Mouse (Mus musculus): ENCODE measurements around the gene Gm45717. TPM values are rescaled to one million over a fixed set of nuclear protein-coding genes. Genes with fewer than 3 reads are reported as not detected.

Gene Gm45717
- total RNA-seq, 2 experiments from 2014 or later = not detected

DNA sequence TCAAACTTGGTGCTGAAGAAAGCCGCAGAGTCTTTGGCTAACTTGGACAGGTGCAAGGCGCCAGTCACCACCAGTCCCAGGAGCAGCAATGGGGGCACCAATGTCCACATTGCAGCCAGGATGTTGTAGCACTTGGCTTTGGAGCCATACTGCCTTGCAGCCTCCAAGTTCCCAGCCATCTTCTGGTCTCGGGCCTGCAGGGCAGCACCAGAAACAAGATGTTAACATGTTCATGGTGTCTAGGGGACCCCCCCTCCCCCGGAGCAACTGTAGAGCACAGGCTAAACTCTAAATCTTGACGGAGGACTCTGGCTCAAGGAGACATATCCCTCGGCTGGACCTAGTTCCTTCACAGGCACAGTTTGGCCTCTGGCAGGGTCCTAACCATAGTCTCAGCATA is 6.5 kb downstream of the Gm45717 start:
- no peak for DNase-seq (ENCODE audit: low spot score in 2 of 2)
- intact Hi-C loops (cut with DNase I) = no loop called here

DNA sequence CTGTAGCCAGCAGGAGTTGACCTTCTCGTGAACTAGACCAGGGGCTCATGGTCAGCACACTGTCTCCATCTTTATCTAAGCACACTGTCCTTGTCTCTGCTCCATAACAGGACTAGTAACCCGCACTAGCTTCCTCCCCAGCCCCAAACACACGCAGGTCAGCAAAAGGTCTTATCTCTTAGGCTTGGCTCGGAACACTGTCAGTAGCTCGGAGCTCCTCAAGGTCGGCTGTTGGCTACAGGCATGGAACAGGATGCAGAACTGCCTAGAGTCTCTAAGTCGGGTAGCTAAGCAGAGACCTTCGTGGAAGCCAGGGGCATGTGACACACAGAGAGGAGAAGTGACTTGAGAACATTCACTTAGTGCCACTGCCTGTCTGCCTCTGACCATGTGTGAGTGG is 7.6 kb downstream of the Gm45717 start:
- no peak for DNase-seq (ENCODE audit: low spot score in 2 of 2)

DNA sequence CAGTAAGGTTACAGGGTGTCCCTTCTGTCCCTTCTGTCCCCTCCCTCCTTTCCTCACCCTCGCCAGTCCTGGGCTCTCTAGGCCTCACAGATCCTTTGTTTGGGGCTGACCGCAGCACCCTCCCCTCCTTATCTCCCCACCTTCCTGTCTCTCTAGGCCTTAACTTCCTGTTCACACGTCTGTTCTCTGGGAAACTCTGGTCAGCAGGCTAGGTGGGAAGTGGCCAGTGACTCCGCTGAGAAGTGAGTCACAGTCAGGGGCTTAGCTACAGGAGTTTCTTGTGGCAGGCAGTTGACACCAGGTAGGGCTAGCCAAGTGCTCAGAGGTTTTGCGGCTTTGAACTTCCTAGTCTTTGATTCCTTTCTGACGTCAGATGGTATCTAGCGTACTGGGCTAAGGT is 8.8 kb downstream of the Gm45717 start:
- intact Hi-C loops (cut with DNase I) = no loop called here
- no peak for DNase-seq (ENCODE audit: low spot score in 2 of 2)

More for the DNA sequence above, 7.6 kb downstream of the Gm45717 start:
- intact Hi-C loops (cut with DNase I) = no loop called here

DNA sequence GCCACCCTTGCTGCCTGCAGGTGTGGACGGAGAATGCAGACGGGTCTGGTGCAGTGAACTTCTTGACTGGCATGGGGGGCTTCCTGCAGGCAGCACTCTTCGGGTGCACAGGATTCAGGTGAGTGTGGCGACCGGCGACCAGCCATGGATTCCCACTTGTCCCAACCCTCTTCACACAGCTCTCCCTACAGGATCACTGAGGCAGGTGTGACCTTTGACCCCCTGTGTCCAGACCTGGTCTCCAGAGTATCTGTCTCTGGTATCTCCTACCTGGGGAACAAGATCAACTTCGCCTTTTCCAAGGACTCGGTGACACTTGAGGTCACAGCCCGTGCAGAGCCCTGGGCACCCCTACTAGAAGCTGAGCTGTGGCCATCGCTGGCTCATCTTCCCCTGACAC is 9.4 kb downstream of the Gm45717 start:
- no peak for DNase-seq (ENCODE audit: low spot score in 2 of 2)
- intact Hi-C loops (cut with DNase I) = no loop called here

DNA sequence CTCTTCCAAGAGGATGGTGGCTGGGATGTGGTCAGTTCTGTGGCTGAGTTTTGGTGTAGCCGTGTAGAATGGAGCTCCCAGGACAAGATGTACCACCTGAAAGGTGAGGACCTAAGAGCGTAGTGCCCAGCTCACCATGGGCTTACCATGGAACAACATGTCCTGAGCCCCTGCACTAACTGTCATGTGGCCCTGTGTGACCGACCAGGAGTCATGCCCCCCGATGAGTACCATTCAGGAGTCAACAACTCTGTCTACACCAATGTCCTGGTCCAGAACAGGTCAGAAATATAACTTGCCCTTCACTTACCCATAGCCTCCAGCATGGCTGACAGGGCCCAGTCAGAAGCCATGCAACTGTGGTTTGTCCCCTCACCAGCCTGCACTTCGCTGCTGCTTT is 10.5 kb downstream of the Gm45717 start:
- no peak for DNase-seq (ENCODE audit: low spot score in 2 of 2)
- intact Hi-C loops (cut with DNase I) = no loop called here

DNA sequence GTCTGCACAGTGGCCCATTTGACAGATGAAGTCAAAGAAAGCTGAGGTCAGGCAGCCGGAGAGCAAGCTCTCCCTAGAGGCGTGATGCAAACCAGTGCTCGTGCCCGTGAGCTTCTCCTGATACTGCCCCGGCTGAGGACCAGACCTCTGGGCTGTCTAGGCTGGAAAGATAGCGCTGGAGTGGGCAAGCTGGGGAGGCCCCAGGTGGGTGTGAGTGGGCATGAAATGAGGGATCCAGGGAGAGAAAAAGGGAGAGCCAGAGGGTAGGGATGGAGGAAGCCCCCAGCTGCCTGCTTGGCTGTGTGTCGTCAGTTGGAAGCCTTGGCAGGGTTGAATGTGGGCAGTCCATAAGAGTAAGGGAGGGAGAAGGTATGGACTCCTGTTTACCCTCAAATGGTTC is 11.5 kb downstream of the Gm45717 start:
- intact Hi-C loops (cut with DNase I) = no loop called here

DNA sequence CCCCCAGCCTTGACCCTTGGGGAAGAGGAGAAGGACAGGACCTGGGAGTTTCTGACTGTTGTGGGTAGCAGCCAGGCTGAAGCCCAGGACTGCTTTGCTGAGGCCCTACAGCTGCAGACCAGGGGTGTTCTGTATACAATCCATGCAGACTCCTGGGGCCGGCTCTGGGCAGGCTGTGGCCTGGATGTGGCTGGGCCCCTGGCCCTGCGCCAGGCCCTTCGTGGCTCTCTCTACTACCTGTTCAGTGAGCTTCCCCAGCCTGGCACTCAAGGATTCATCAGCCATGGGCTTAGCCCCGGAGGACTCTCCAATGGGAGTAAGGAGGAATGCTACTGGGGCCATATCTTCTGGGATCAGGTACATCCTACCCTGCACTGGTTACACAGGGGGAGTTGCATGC is 12.4 kb downstream of the Gm45717 start:
- no peak for DNase-seq (ENCODE audit: low spot score in 2 of 2)
- intact Hi-C loops (cut with DNase I) = no loop called here

More for the DNA sequence above, 11.5 kb downstream of the Gm45717 start:
- DNase-seq (ENCODE audit: low spot score in 2 of 2) = no peak

DNA sequence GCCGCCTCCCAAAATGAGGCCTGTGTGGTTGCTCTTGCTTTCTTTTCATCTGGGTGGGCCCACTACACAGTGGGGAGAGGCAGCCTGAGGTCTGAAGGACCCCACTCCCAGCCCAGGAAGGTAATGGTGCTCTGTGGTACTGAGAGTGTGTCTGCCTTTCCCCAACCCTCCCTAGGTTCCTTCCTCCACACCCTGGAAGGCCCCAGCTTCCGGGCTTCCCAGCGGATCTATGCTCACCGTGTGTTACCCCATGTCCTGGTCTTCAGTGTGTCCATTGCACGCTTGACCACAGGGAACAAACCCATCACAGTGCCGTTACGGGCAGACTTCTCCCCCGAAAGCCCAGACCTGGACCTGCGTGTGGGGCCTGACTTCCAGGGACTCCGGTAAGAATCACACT is 12.9 kb downstream of the Gm45717 start:
- no peak for DNase-seq (ENCODE audit: low spot score in 2 of 2)
- intact Hi-C loops (cut with DNase I) = no loop called here

DNA sequence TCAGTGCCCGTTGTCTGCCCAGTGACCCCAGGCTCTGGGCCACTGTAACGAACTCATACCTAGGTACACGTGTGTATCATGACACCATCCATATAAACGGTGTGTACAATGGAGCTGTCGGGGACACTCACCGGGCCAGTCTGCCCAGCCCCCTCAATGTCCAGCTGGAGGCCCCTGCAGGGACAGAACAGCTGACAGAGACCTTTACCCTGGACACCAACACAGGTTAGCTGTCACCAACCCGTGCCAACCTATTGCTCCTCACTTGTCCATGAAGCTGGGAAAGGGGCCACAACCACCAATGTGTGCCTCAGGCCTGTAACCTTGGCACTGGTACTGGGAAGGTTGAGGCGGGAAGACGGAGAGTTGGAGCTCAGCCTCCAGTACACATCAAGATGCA is 13.4 kb downstream of the Gm45717 start:
- no peak for DNase-seq (ENCODE audit: low spot score in 2 of 2)
- intact Hi-C loops (cut with DNase I) = no loop called here

DNA sequence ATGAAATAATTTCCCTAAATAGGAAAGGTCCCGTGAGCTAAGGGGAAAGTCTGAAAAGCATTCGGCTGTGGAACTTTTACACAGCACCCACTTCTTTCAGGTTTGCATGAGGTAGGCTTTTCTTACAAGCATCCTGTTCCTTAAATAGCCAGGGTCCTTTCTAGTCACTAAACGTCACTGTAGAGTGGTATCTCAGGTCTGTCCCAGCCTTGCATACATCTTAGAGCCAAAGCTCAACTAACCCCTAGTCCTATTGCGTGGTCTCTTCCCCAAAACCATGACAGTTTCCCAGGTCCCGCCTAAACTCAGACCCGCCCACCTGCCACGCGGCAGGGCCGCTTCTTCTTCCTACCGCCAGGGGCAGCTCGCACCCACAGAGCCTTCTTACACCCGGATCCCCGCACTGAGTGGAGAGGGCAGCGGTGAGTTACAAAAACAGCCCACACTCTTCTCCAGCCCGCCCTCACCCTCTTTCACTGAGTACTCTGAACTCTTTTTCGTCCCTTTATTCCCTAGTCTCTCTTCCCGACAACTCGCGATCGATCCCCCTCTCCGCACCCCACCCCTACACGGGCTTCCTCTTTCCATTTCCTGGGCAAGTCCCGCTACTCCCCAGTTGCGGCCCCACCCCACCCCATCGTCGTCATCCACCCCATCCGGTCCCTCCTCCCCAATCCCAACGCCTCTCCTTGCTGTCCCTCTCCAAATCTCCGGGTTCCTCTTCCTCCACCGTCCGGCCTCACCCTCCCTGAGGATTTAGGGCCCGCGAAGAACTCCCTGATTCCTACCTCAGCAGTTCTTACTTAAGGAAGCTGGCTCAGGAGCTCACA is 14.3 kb downstream of the Gm45717 start, which contains the start of gene Pgghg:
Gene Pgghg (plus strand): TSS at position 170 of the 830 bp plus-strand sequence.
- intact Hi-C loops (cut with DNase I) = no loop called here

DNA sequence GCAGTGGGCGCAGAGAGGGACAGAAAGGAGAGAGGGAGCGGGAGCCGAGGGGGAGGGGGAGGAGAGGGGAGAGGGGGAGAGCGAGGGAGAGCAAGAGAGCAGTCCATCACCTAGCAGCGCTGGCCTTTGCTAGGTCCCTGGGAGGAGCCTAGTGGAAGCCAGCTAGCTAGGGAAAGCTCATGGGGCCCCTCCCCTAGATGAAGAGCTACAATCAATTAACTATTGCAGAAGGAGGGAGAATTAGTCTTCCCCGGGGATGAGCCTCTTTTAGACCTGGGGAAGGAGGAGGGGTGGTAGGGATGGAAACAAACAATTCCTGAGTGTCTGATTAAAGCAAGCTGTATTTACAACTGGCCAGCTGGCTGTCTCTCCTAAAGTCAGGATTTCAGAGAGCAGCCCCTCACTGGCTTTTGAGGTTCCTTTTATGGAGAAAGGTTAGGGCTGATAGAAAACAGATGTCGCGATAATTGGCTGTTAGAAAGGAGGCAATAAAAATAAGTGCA is 16.0 kb downstream of the Gm45717 start:
- intact Hi-C loops (cut with DNase I) = no loop called here
- no peak for DNase-seq (ENCODE audit: low spot score in 2 of 2)

More for the DNA sequence above, 14.3 kb downstream of the Gm45717 start, which contains the start of gene Pgghg:
- peak; percentile 54 to 59 for DNase-seq (ENCODE audit: low spot score in 2 of 2)

DNA sequence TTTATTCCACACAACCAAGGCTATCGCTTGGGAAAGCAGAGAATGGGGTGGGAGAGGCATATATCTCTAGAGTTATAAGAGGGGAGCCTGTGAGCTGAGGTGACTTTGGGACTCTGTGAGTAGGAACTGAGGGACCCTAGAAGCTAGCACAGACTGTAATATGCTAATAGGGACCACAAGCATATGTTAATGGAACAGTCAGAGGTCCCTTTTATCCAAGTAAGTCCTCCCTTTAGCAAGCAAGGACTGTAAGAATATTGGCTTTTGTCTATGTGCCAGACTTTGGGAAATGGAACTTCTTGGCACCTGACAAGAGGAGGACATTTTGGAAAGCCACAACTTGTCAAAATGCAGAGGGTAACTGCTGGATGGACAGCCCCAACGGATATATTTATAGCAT is 16.8 kb downstream of the Gm45717 start:
- no peak for DNase-seq (ENCODE audit: low spot score in 2 of 2)
- intact Hi-C loops (cut with DNase I) = no loop called here

DNA sequence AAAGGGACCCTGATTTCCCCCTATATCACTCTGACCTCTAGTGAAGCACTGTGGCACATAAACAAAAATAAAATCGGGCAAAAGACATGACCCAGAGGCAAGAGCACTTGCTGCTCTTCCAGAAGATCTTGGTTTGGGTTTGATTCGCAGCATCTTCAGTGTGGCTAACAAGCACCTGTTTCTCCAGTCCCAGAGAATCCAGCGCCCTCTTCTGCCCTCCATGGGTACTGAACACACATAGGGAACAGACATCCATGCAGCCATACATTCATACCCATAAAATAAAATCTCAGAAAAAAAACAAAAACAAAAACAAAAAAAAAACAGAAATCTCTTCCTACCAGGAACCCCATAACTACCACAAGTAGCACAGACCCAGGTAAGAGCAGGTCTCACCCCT is 17.3 kb downstream of the Gm45717 start:
- intact Hi-C loops (cut with DNase I) = no loop called here
- DNase-seq (ENCODE audit: low spot score in 2 of 2) = no peak

DNA sequence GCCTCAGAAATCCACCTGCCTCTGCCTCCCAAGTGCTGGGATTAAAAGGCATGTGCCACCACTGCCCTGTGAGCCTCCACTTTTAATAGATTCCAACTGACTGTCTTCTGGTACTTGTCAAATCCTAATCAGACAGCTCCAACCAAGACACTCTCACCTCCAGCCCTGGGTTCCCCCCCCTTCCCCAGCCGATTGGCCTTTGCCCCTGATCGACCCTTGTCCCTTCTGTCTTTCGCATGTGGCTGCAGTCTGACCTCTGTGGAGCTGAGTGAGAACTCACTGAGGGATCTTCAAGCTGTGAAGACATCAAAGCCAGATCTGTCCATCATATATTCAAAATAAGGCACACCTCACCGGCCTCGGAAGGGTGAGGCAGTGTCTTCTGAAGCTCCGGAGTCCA is 28.6 kb downstream of the Gm45717 start:
- no peak for DNase-seq (ENCODE audit: low spot score in 2 of 2)
- intact Hi-C loops (cut with DNase I) = no loop called here

DNA sequence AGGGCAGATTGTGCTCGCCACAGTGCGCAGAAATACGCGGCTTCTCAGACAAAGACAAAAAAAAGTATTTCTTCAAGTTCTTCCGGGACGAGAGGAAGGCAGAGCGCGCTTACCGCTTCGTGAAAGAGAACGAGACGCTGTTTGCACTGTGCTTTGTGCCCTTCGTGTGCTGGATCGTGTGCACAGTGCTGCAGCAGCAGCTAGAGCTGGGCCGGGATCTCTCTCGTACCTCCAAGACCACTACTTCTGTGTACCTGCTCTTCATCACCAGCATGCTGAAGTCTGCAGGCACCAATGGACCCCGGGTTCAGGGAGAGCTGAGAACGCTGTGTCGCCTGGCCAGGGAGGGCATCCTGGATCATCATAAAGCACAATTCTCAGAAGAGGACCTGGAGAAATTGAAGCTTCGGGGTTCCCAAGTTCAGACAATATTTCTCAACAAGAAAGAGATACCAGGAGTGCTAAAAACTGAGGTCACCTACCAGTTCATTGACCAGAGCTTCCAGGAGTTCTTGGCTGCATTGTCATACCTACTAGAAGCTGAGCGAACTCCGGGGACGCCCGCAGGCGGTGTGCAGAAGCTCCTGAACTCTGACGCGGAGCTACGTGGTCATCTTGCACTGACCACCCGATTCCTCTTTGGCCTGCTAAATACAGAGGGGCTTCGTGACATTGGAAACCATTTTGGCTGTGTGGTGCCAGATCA is 32.5 kb downstream of the Gm45717 start:
- intact Hi-C loops (cut with DNase I) = no loop called here
- no peak for DNase-seq (ENCODE audit: low spot score in 2 of 2)

DNA sequence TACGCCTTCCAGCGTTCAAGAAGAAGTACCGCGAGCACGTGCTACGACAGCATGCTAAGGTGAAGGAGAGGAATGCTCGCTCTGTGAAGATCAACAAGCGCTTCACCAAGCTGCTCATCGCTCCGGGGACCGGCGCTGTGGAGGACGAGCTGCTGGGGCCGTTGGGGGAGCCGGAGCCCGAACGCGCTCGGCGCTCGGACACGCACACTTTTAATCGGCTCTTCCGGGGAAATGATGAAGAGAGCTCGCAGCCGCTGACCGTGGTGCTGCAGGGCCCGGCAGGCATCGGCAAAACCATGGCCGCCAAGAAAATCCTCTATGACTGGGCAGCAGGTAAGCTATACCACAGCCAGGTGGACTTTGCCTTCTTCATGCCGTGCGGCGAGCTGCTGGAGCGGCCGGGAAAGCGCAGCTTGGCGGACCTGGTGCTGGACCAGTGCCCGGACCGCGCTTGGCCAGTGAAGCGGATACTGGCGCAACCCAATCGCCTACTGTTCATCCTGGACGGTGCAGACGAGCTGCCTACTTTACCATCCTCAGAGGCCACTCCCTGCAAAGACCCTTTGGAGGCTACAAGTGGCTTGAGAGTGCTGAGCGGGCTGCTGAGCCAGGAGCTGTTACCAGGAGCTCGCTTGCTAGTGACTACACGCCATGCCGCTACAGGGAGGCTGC is 33.2 kb downstream of the Gm45717 start:
- DNase-seq (ENCODE audit: low spot score in 2 of 2) = no peak
- intact Hi-C loops (cut with DNase I) = no loop called here

DNA sequence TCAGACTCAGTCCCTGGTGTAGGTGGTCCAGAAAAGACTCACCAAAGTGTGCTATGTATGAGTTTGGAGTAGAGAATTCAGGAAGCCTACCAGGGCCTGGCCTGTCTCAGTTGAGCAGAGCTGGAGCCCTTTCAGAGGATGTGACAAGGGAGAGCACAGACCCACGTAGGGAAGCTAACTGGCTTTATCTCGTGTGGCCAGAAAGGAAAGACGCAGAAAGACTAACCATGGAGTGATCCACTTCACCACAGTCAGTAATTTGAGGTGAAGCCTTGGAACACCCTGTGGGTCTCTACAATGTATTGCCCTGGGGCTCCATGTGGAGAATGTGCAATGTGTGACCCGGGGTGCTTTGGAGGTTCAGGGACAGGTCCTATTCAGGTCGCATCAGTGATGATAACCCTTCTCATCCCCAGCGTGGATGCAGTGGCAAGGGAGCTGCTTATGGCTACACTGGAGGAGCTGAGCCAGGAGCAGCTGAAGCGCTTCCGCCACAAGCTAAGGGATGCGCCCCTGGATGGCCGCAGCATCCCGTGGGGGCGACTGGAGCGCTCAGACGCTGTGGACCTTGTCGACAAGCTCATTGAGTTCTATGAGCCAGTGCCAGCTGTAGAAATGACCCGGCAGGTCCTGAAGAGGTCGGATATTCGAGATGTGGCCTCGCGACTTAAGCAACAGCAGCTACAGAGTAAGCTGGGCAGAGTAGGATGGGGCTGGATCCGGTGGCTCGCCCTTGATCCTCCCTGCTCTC is 34.3 kb downstream of the Gm45717 start:
- intact Hi-C loops (cut with DNase I) = no loop called here
- no peak for DNase-seq (ENCODE audit: low spot score in 2 of 2)

DNA sequence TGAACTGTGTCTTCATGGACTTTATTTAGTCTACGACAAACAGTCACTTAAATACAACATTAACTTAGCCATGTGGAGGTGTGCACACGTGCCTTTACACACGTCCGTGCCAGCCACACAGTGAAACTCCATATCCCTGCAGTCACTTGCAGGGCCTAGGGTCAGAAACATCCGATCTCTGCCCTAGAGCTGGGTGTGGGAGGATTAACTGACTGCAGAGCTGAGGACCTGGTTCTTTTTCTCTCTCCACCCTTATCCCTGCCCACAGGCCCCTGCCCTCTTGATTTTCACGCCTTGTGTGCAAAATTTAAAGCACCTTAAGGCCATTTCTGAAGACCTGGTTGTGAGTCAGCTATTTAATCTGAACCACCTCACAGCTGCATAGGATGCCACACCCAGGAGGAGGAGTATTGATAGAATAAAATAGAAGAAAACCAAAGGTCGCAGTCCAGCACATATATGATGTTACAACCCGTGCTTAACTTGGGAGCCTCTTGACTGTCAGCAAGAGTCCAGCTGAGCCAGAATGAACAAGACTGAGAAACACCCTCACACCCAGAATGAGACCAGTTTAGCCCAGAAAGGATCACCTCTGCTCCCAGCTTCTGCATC is 35.2 kb downstream of the Gm45717 start, which contains the start of gene Nlrp6:
Gene Nlrp6 (plus strand): TSS at position 485 of the 612 bp plus-strand sequence.
- no peak for DNase-seq (ENCODE audit: low spot score in 2 of 2)
- intact Hi-C loops (cut with DNase I) = no loop called here

DNA sequence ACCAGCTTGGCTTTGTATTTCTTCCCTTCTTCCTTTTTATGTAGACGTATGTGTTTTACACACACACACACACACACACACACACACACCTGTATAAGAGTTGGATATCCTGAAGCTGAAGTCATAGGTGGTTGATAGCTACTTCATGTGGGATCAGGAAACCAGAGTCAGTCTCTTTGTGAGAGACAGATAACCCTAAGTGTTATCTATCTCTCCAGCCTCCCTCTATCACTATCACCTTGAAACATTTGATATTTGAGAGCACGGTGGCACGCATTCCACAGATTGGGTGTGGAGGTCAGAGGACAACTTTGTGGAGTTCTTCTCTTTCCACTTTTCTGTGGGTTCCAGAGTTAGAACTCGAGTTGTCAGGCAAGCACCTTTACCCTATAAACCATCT is 35.8 kb downstream of the Gm45717 start:
- DNase-seq (ENCODE audit: low spot score in 2 of 2) = no peak
- intact Hi-C loops (cut with DNase I) = no loop called here

All from left cerebral cortex, postnatal 14 days (tissue).